Mouse (Mus musculus): ENCODE data around the gene Gtf2h2.

- no peak for TF ChIP-seq CTCF (IDR thresholded peaks at IDR 0.05; ENCODE audit: low read depth, low read length)
- TF ChIP-seq POLR2AphosphoS5 (IDR thresholded peaks at IDR 0.05; ENCODE audit: insufficient replicate concordance, low read depth, low read length) = no peak
- TF ChIP-seq TAL1 (conservative IDR thresholded peaks at IDR 0.05; ENCODE audit: low read depth, low read length) = no peak
- TF ChIP-seq GATA1 (IDR thresholded peaks at IDR 0.05; ENCODE audit: borderline replicate concordance, low read length) = no peak
Measured at GRCm38 (mm10) chr13:100414428-100414827, 78.0 kb downstream of the Gtf2h2 start.

Data from G1E (cell line).